Mouse (Mus musculus) heart, adult 2 months (tissue): ENCODE data around the gene Tgm2. TPM values are rescaled to one million over a fixed set of nuclear protein-coding genes. Genes with fewer than 3 reads are reported as not detected.
A peak's percentile ranks its signal among the peaks of the same experiment; 100 is the strongest.

Experiments
- DNase-seq, 2 experiments: peaks; one replicate each; pipeline ENCODE4 v3.0.0; 2021
- H3K27ac ChIP-seq: fragments of 200-600 bp; 2 replicates; pipeline ENCODE4 v1.8.1; 2022
- H3K27me3 ChIP-seq: fragments of 200-500 bp; 2 replicates; pipeline ENCODE4 v1.6.1; 2012; ENCODE audit warnings: mild to moderate bottlenecking, low read length, inconsistent platforms, mixed read lengths; ENCODE audit not compliant: control insufficient read depth, insufficient read depth
- H3K36me3 ChIP-seq: fragments of 200-500 bp; 2 replicates; pipeline ENCODE4 v1.6.1; 2012; ENCODE audit warnings: low read length, inconsistent platforms; ENCODE audit not compliant: control insufficient read depth, insufficient read depth
- H3K4me1 ChIP-seq: fragments of 200-500 bp; 2 replicates; pipeline ENCODE4 v1.6.1; 2011; ENCODE audit warnings: low read length; ENCODE audit not compliant: control insufficient read depth, insufficient read depth
- H3K4me3 ChIP-seq: fragments of 200-600 bp; 2 replicates; pipeline ENCODE4 v1.8.1; 2022
- H3K79me2 ChIP-seq: fragments of 200-500 bp; replicated peaks from 2 replicates; pipeline ENCODE4 v1.6.1; 2012; ENCODE audit warnings: mild to moderate bottlenecking, inconsistent platforms, low read length, moderate library complexity, mixed read lengths; ENCODE audit not compliant: control insufficient read depth, insufficient read depth
- H3K9ac ChIP-seq: fragments of 200-500 bp; 2 replicates; pipeline ENCODE4 v1.6.1; 2012; ENCODE audit warnings: low read depth, mild to moderate bottlenecking, control low read depth, inconsistent platforms, low read length, mixed read lengths
- CTCF ChIP-seq: fragments of 200-600 bp; IDR thresholded peaks from 2 replicates; pipeline ENCODE4 v1.8.1; 2022; ENCODE audit warnings: antibody characterized with exemption, mild to moderate bottlenecking, moderate library complexity
- EP300 ChIP-seq: fragments of 200-500 bp; IDR thresholded peaks from 2 replicates; pipeline ENCODE4 v1.6.1; 2011; ENCODE audit warnings: low read depth, low read length, control low read depth; ENCODE audit not compliant: insufficient read depth
- POLR2A ChIP-seq: fragments of 200-500 bp; IDR thresholded peaks from 2 replicates; pipeline ENCODE4 v1.6.1; 2011; ENCODE audit warnings: mild to moderate bottlenecking, low read depth, low read length, control low read depth; ENCODE audit not compliant: insufficient read depth
- WGBS: fragments of 180-500 bp; shearing (Covaris S2); methylation state at CpG from one replicate; pipeline ENCODE4 v1.1.7; 2018; 5-methylcytosine and 5-hydroxymethylcytosine counted together
- intact Hi-C: fragments of 180-260 bp; cut with DNase I; formaldehyde crosslinking; loops from one replicate; pipeline ENCODE4 v1.15.1; 2025
- polyA plus RNA-seq: library from polyadenylated mRNA; depleted of rRNA; stranded (reverse); fragments of >200 nt; gene quantifications from 2 replicates; pipeline ENCODE4 v1.2.3, GENCODE M21; 2012
- total RNA-seq, 2 experiments: library from RNA; stranded (reverse); gene quantifications; 2 replicates each; pipeline ENCODE4 v1.2.3; 2021

Tgm2 gene
- total and polyA plus RNA-seq, 3 experiments = 155 to 286 (median 270) TPM

DNA sequence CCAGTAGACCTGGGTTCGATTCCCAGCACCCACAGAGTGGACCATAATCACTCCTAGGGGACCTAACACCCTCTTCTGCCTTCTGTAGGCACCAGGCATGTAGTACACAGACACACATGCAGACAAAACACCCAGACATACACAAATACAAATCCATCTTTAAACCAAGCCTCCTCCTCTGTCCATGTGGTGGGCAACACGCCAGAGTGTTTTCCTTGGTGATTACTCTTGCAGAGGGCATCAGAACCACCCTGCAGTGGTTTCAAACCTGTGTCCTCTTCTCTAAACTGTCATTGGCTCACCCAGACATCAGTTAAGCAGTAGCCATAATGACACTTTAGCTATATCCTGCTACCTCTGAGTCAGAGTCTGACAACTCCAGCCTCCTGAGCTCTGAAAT lies 24.2 kb upstream of the Tgm2 start:
- H3K27ac ChIP-seq = no peak overlapping the region
- TF ChIP-seq EP300 = no peak
- no peak for TF ChIP-seq CTCF
- TF ChIP-seq POLR2A = no peak
- H3K4me3 ChIP-seq = no peak overlapping the region
- no peak overlapping the region for H3K9ac ChIP-seq
- 88% methylated on average over 2 of the region's 2 CpGs for WGBS
- no peaks in the 10 kb centered on the region for H3K36me3 ChIP-seq
- no peaks in the 10 kb centered on the region for H3K79me2 ChIP-seq
- H3K4me1 ChIP-seq = peaks cover 14% of the 10 kb centered on the region
- no peaks in the 10 kb centered on the region for H3K27me3 ChIP-seq
- intact Hi-C loops = no loop called here
- DNase-seq = no peak

DNA sequence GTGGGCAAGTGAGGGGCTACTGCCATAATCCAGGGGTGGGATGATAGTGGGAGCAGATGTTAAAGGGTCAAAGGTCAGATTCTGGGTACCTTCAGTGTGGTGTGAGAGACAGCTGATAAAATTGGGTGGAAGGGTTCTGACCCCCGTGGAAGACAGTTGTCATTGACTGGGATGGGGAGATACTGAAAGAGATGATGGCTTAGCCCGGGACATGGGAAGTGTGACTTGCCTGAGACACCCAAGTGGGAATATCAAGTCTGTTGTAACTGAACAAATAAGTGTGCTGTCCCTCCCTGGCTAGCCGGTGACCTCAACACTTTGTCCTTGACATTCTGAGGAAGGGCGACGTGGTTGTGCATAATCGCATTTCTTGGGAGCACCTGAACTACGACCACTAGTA lies 23.5 kb upstream of the Tgm2 start:
- 80% methylated on average over 7 of the region's 7 CpGs for WGBS
- no peaks in the 10 kb centered on the region for H3K36me3 ChIP-seq
- H3K4me3 ChIP-seq = no peak overlapping the region
- DNase-seq = no peak
- no peaks in the 10 kb centered on the region for H3K27me3 ChIP-seq
- no peaks in the 10 kb centered on the region for H3K79me2 ChIP-seq
- H3K4me1 ChIP-seq = peaks cover 11% of the 10 kb centered on the region
- intact Hi-C loops = no loop called here
- H3K27ac ChIP-seq = no peak overlapping the region
- H3K9ac ChIP-seq = no peak overlapping the region
- TF ChIP-seq CTCF (no peak), POLR2A (no peak), EP300 (no peak)

DNA sequence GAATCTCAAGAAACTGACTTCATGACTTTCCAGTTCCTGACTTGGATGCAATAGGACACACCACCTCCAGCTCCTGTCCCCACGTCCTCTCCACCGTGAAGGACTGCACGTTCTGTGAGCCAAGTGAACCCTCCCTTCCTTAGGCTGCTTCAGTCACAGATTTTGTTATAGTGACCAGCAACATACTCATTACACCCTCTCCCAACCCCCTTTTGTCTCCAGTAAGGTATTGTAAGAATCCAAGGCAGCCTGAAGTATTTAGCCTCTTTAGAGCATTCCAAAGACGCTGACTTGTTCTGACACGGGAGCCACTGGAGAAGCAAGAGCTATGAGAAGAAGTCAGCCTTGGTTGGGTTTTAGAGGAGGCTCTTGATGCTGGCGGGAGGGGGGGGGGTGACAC lies 23.1 kb upstream of the Tgm2 start:
- intact Hi-C loops = no loop called here
- Histone ChIP-seq H3K4me3 (no peak overlapping the region), H3K4me1 (peaks cover 11% of the 10 kb centered on the region), H3K36me3 (no peaks in the 10 kb centered on the region), H3K79me2 (no peaks in the 10 kb centered on the region), H3K27me3 (no peaks in the 10 kb centered on the region), H3K9ac (no peak overlapping the region), H3K27ac (no peak overlapping the region)
- no peak for DNase-seq
- 66% methylated on average over 6 of the region's 6 CpGs for WGBS
- TF ChIP-seq EP300 = no peak
- TF ChIP-seq POLR2A = no peak

DNA sequence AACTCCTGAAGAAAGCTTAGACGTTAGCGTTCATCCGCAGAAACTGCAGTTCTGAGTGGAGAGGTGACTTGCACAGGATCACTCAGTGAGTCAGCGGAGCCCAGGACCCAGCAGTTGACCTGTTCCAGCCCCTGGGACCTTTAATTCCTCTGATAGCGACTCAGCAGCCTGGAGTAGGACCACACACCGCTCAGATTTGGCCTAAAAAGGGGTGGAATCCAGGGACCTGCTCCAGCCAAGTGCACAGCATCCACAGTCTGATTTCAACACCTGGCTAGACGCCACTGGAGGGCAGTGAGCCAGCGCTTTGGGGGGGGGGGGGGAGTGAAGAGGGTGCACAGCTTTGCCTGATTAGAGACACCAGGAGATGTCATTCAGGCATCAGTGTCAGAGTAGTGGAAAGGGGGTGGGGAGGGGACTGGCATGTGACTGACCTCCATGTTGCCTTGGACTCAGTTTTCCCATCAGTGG lies 22.5 kb upstream of the Tgm2 start:
- Histone ChIP-seq H3K9ac (no peak overlapping the region), H3K27me3 (no peaks in the 10 kb centered on the region), H3K4me1 (peaks cover 11% of the 10 kb centered on the region), H3K79me2 (no peaks in the 10 kb centered on the region), H3K4me3 (no peak overlapping the region), H3K36me3 (no peaks in the 10 kb centered on the region), H3K27ac (no peak overlapping the region)
- 33% methylated on average over 8 of the region's 8 CpGs for WGBS
- intact Hi-C loops = no loop called here
- no peak for TF ChIP-seq POLR2A
- no peak for TF ChIP-seq EP300
- no peak for TF ChIP-seq CTCF
- peak; percentile 60 to 69 for DNase-seq

DNA sequence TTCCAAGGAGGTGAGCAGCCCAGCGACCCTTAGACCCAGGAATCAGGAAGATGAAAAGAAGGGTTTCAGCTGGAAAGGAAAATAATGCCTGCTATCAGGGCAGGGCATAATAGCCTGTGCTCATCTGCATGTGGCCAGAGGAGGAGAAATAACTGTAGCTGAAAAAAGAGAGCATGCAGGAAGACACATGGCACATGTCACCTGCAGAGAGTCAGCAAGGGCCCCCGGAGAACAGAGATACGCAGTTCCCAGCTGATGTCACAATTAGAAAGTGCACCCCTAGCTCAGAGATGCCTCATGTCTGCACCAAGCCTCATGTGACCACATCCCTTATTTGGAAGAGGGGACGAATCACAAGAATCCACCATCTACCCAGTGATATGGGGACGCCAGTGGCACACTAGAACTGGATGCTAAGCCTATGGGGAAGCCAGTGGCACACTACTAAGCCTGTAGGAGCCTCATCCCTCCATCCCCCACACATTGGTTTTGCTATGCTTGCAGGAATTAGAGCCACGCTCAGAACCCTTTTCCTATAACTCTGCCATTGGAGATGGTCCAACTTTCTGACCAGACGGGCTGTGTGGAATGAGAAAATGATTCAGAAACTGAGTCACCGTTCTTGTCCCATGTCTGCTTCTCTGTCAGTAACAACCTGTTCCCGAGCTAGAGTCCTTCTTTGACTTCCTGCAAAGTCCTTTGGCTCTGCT lies 21.4 kb upstream of the Tgm2 start:
- intact Hi-C loops = no loop called here
- peaks cover 11% of the 10 kb centered on the region for H3K4me1 ChIP-seq
- H3K27me3 ChIP-seq = no peaks in the 10 kb centered on the region
- no peak overlapping the region for H3K27ac ChIP-seq
- no peak overlapping the region for H3K4me3 ChIP-seq
- no peak overlapping the region for H3K9ac ChIP-seq
- H3K79me2 ChIP-seq = no peaks in the 10 kb centered on the region
- 53% methylated on average over 9 of the region's 9 CpGs for WGBS
- TF ChIP-seq POLR2A = no peak
- no peak for TF ChIP-seq CTCF
- no peak for TF ChIP-seq EP300
- no peaks in the 10 kb centered on the region for H3K36me3 ChIP-seq
- DNase-seq = no peak

- Histone ChIP-seq H3K79me2 (no peaks in the 10 kb centered on the region), H3K9ac (no peak overlapping the region), H3K36me3 (no peaks in the 10 kb centered on the region), H3K4me3 (no peak overlapping the region), H3K27me3 (no peaks in the 10 kb centered on the region), H3K27ac (peak overlapping the region; percentile 36), H3K4me1 (peaks cover 12% of the 10 kb centered on the region)
- intact Hi-C loops = no loop called here
- no peak for TF ChIP-seq POLR2A
- TF ChIP-seq EP300 = 0 out of 2 replicates have a peak, but pooled peaks have one; percentile 47
- 58% methylated on average over 7 of the region's 7 CpGs for WGBS
- peak; percentile 50 to 77 for DNase-seq
Observed at GRCm38 (mm10) chr2:158166628-158167027, 20.4 kb upstream of the Tgm2 start.
